Mouse (Mus musculus) erythroblast, adult 5-6 weeks (primary cell): ENCODE measurements around the gene Pcnx. TPM values are rescaled to one million over a fixed set of nuclear protein-coding genes. Genes with fewer than 3 reads are reported as not detected.
"Not testable (repeated sequence)": the region's sequence is repeated elsewhere in the genome, so short reads cannot be mapped to it uniquely, and the experiment has no call there.

Experiments used
- ATAC-seq: replicated peaks from 2 replicates; pipeline ENCODE4 v1.8.0; 2016; ENCODE audit warnings: moderate number of reproducible peaks, mild to moderate bottlenecking, moderate TSS enrichment, inconsistent platforms; ENCODE audit not compliant: poor library complexity, low FRiP score, severe bottlenecking
- total RNA-seq, 2 experiments: library from RNA; stranded (forward) in 1 of 2; stranded (reverse) in 1 of 2; fragments of 150-400 nt in 1 of 2; fragments of 200-764, 138-1000 nt in 1 of 2; gene quantifications; 2 replicates each; pipeline versions ENCODE4 v1.2.3 to v1.2.4; 2015 to 2017; ENCODE audit warnings: low replicate concordance in 2 of 2

Gene Pcnx
- total RNA-seq, 2 experiments from 2014 or later = 2.5 to 4.2 TPM

DNA sequence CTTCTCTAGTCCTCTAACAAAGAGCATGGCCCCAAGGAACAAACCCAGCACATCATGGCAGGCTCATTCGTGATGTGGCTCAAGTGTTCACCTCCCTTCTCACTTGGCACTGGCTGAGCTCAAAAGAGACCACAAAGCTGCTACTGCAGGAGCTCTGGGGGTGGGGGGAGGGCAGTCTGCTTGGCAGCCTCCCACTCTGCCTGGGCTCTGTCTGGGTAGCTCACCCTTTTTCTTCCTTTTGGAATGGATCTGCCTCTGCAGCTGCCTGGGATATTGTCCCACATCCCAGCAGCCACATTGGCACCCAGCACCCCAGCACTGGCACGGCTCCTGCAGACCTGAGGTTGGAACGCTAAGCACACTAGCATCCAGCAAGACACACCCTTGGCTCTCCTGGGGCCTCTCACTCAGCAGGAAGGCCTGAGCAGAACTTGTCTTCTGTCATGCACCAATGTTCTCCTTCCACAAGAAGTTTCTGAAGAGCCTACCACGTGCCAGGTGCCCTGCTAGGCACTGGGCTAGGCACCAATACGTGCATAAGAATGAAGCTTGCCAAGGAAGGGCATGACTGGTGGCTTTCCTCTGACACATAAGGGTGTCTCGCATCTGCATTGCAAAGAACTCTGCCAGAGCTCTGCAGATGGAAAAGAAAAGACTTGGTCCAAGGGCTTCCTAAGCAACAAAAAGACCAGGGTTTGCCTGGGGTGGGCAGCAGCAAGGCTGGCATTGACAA lies 166.2 kb downstream of the Pcnx start:
- not testable (repeated sequence) for ATAC-seq

DNA sequence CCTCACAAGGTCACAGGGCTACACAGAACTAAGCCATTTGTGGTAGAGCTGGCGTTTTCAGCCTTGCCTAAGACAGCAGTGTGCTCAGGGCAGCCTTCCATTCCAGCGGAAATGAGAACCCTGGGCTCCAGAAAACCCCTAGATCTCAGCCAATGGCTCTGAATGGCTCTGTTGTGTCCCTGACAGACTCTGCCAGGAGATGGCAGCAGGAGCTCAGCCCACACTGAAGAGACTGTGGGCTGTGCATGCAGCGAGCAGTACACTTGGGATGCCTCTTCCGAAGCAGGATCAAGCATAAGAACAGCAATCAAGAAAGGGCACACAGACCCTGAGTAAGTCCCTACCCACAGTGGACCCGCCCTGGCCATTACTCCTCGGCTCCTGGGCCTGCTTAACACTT lies 173.7 kb downstream of the Pcnx start:
- not testable (repeated sequence) for ATAC-seq

DNA sequence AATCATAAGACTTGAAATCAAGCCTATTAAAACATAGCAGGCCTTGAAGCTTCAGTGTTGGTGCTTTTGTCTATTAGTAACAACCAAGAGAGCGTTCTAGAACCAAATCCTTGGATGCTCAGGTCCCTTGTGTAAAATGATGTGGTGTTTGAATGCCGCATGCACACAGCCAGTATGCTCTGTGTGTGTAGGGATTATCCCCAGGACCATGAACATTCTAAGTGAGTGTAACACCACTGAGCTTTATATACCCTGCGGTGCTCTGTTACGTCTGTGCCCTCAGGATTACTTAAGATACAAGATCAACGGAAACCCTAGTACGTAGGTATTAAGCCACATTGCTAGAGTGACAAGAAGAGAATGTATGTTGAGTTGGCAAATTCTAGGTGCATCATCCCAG lies 174.2 kb downstream of the Pcnx start:
- not testable (repeated sequence) for ATAC-seq

DNA sequence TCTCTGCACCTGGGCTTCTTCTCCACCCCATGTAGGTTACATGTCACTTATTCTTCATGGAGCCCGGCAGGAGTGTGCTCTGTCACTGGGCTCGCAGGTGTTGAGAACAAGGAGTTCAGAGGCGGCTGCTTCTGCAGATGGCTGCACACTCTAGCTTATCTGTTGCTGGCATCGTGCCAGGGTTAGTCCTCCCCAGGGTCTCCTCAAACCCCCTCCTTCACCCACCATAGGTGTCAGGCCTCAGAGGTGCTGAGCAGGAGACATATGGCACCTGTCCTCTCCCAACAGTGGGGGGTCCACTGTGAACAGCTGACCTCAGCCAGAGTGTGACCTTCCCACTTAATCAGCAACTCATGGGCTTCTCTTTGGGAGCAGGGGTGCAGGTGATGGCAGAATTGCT lies 184.3 kb downstream of the Pcnx start:
- not testable (repeated sequence) for ATAC-seq

Other genes with a start within 250 kb of the Pcnx start
- not detected in 2 replicates for gene Ttc9, start 228.8 kb upstream of the Pcnx start, total RNA-seq (2015; ENCODE audit: low replicate concordance)
- not detected in 2 replicates for gene Ttc9, start 228.8 kb upstream of the Pcnx start, total RNA-seq (2017; ENCODE audit: low replicate concordance)
- 0.58 and 4.8 TPM in 2 replicates for gene Map3k9, start 78.8 kb upstream of the Pcnx start, total RNA-seq (2015; ENCODE audit: low replicate concordance)
- gene Map3k9, start 78.8 kb upstream of the Pcnx start, total RNA-seq (2017; ENCODE audit: low replicate concordance) = 1.5 and 1.6 TPM in 2 replicates